Mouse (Mus musculus) neural tube, embryonic 11.5 days (tissue): ENCODE measurements around the gene Npas3. TPM values are rescaled to one million over a fixed set of nuclear protein-coding genes. Genes with fewer than 3 reads are reported as not detected.

Source experiments
- ATAC-seq: fragments of 200-750 bp; cut with Nextera tagmentation; 2 replicates; pipeline ENCODE4 v1.8.0; 2017; ENCODE audit warnings: moderate number of reproducible peaks, mild to moderate bottlenecking, moderate TSS enrichment, moderate library complexity; ENCODE audit not compliant: insufficient read depth, low FRiP score, low TSS enrichment
- DNase-seq: peaks from one replicate; pipeline ENCODE4 v3.0.0-alpha.2; 2015; ENCODE audit warnings: low spot score
- H3K27ac ChIP-seq: fragments of 300-500 bp; sonication (generic); 2 replicates; pipeline ENCODE4 v1.5.1; 2014; ENCODE audit warnings: low read depth, mild to moderate bottlenecking, low read length
- H3K27me3 ChIP-seq: fragments of 300-500 bp; sonication (generic); 2 replicates; pipeline ENCODE4 v1.6.1; 2014; ENCODE audit warnings: mild to moderate bottlenecking, low read length, mixed read lengths; ENCODE audit not compliant: control insufficient read depth, insufficient read depth
- H3K36me3 ChIP-seq: fragments of 300-500 bp; sonication (generic); 2 replicates; pipeline ENCODE4 v1.6.1; 2014; ENCODE audit warnings: mild to moderate bottlenecking, low read length, moderate library complexity, mixed read lengths; ENCODE audit not compliant: control insufficient read depth, insufficient read depth
- H3K4me1 ChIP-seq: fragments of 300-500 bp; sonication (generic); 2 replicates; pipeline ENCODE4 v1.6.1; 2014; ENCODE audit warnings: low read length, mixed read lengths; ENCODE audit not compliant: control insufficient read depth, insufficient read depth
- H3K4me2 ChIP-seq: fragments of 300-500 bp; sonication (generic); 2 replicates; pipeline ENCODE4 v1.6.1; 2014; ENCODE audit warnings: low read depth, mild to moderate bottlenecking, moderate library complexity
- H3K4me3 ChIP-seq: fragments of 300-500 bp; sonication (generic); 2 replicates; pipeline ENCODE4 v1.5.1; 2014; ENCODE audit warnings: low read depth, low read length
- H3K9ac ChIP-seq: fragments of 300-500 bp; sonication (generic); 2 replicates; pipeline ENCODE4 v1.6.1; 2014; ENCODE audit warnings: mild to moderate bottlenecking, low read length
- H3K9me3 ChIP-seq: fragments of 300-500 bp; sonication (generic); 2 replicates; pipeline ENCODE4 v1.6.1; 2016; ENCODE audit warnings: low read length; ENCODE audit not compliant: control insufficient read depth
- WGBS: fragments of 180-500 bp; shearing (Covaris S2); extraction: QIAGEN DNeasy Blood & Tissue Kit; methylation state at CpG from one replicate; pipeline ENCODE4 v1.1.7; 2014; 5-methylcytosine and 5-hydroxymethylcytosine counted together
- polyA plus RNA-seq: library from polyadenylated mRNA; unstranded; fragments of >200 nt; fragmentation: Nextera tagmentation; extraction: Ambion mirVana; gene quantifications from 2 replicates; pipeline ENCODE4 v1.2.1, GENCODE M21; 2014

Npas3 gene
- polyA plus RNA-seq, 1 experiment from 2014 or later = 18.0 TPM

DNA sequence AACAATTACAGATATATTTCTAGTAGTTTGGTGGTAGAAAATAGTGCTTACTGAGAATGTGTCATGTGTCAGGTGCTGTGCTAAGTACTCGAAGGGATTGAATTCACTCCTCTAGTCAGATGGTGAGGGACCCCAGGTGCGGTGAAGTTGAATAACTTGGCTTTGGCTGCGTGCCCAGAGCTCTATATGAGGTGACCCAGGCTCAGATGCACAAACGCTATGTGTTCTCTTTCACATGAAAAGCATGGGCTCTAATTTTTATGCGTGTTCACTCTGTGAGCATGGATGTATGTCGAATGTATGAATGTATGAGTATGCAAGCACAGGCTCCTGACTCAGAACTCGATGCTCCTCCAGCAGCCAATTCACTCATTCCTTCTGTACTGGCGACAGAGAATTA, 199.0 kb downstream of the Npas3 start:
- H3K9me3 ChIP-seq = no peaks in the 10 kb centered on the region
- H3K9ac ChIP-seq = no peak overlapping the region
- DNase-seq (peak; percentile 68), ATAC-seq (0 out of 2 replicates have a peak, but pooled peaks have one; percentile 61)
- no peaks in the 10 kb centered on the region for H3K36me3 ChIP-seq
- WGBS = 51% methylated on average over 8 of the region's 8 CpGs
- peaks cover 3% of the 10 kb centered on the region; the same call in 1 of the 2 replicates for H3K4me1 ChIP-seq
- H3K27me3 ChIP-seq = no peaks in the 10 kb centered on the region
- no peak overlapping the region for H3K27ac ChIP-seq
- H3K4me2 ChIP-seq = no peak overlapping the region
- no peak overlapping the region for H3K4me3 ChIP-seq

DNA sequence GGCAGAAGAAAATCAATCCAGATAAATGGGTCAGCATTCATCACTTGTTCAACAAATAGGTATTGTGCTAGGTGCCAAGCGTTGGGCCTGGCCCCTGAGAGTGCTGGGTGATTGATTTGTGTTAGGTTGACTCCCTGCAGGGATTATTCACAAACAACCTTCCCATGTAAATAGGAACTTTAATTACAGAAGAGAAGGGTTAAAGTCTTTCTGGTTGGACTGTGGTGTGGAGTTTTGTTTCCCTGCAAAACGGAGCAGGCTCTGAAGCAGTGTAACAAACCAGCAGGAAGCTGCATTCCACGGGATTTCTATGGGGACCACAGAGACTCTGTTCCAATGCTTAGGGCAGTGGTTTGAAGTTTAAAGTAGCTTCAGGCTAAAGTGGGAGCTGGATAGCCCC, 199.6 kb downstream of the Npas3 start:
- H3K9ac ChIP-seq = no peak overlapping the region
- no peaks in the 10 kb centered on the region for H3K27me3 ChIP-seq
- ATAC-seq (peak; percentile 76), DNase-seq (peak; percentile 55)
- 7% methylated on average over 3 of the region's 3 CpGs for WGBS
- no peaks in the 10 kb centered on the region for H3K36me3 ChIP-seq
- no peak overlapping the region for H3K27ac ChIP-seq
- H3K4me3 ChIP-seq = no peak overlapping the region
- H3K4me1 ChIP-seq = peaks cover 3% of the 10 kb centered on the region; the same call in 1 of the 2 replicates
- no peak overlapping the region for H3K4me2 ChIP-seq
- H3K9me3 ChIP-seq = no peaks in the 10 kb centered on the region

DNA sequence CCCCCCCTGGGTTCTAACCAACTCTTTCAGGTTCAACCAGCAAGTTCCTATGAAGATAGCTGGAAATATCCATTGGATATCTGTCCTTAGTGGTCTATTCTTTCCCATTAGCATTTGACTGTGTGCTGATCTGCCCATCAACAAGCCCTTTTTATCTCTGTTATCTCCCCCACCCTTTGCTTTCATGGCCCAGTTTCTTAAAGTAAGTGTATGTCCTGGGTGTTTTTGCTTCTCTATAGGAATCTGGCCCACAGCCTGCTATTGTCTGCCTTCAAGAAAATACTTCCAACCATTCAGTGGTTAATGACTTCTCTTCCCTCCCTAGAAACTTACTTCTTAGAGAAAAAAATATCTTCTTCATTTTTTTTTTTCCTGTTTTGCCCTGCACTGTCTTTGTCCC, 219.1 kb downstream of the Npas3 start:
- no peak for DNase-seq
- no peaks in the 10 kb centered on the region for H3K36me3 ChIP-seq
- no peak overlapping the region for H3K9ac ChIP-seq
- H3K27ac ChIP-seq = no peak overlapping the region
- H3K27me3 ChIP-seq = no peaks in the 10 kb centered on the region
- H3K4me3 ChIP-seq = no peak overlapping the region
- no peak for ATAC-seq
- H3K4me2 ChIP-seq = no peak overlapping the region
- no peaks in the 10 kb centered on the region for H3K9me3 ChIP-seq
- no peaks in the 10 kb centered on the region for H3K4me1 ChIP-seq

DNA sequence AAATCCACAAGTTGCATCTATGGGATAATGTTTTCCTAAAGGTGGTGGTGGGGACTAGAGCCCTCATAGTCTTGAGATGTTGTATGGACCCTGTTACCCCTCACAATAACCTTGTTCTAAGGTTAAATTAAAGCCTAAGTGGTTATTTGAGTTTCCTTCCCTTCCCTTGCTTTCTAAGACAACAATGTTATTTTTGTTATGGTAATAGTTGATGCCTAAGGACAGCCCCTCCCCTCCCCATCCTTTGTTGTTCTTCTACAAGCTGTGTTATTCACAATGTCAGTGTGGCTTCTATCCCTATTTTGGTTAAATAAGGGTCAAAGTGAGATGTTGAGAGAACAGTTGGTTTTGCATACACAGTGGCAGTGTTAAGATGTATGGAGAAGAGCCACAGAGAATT, 226.0 kb downstream of the Npas3 start:
- no peak overlapping the region for H3K9ac ChIP-seq
- ATAC-seq (no peak), DNase-seq (no peak)
- H3K36me3 ChIP-seq = no peaks in the 10 kb centered on the region
- no peak overlapping the region for H3K4me3 ChIP-seq
- no peaks in the 10 kb centered on the region for H3K4me1 ChIP-seq
- no peaks in the 10 kb centered on the region for H3K9me3 ChIP-seq
- H3K27me3 ChIP-seq = no peaks in the 10 kb centered on the region
- H3K4me2 ChIP-seq = no peak overlapping the region
- H3K27ac ChIP-seq = no peak overlapping the region

DNA sequence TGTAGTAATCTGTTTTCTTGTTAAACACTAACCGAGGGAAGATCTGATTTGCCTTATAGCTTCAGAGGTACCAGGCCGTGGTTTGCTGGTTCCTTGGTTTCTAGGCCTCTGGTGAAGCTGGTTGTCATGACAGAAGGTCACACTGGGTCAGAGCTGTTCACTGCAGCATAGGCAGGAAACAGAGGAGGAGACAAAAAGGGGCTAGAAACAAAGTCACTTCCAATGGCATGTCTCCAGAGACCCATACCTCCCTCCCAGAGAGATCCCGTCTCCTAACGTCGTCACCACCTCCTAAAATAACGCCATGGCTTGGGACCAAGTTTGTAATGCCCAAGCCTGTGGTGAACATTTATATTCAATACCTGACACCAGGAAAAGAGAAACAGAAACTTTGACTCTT, 236.4 kb downstream of the Npas3 start:
- Histone ChIP-seq H3K27me3 (no peaks in the 10 kb centered on the region), H3K4me3 (no peak overlapping the region), H3K36me3 (no peaks in the 10 kb centered on the region), H3K9ac (no peak overlapping the region), H3K27ac (no peak overlapping the region), H3K9me3 (no peaks in the 10 kb centered on the region), H3K4me1 (peaks cover 6% of the 10 kb centered on the region; the same call in 1 of the 2 replicates), H3K4me2 (no peak overlapping the region)
- ATAC-seq (no peak), DNase-seq (no peak)
- 72% methylated on average over 6 of the region's 6 CpGs for WGBS

DNA sequence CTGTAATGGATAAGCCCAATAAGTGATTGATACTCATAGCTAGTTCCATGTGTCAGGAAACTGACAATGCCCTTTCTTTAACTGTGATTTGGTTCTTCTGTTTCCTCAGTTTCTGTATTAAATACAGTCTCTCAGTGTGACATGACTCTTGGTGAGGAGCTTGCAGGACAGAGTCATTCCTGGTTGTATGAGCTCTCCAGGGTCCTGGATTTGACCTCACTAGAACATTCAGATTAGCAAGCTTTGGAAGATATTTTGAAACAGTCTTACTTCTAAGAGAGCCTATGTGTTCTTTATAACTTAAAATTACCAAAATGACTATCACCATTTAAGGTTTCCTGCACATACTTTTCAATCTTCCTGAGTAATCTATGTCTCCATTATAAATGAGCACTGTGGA, 247.9 kb downstream of the Npas3 start:
- ATAC-seq (no peak), DNase-seq (no peak)
- no peak overlapping the region for H3K9ac ChIP-seq
- no peak overlapping the region for H3K4me2 ChIP-seq
- no peaks in the 10 kb centered on the region for H3K4me1 ChIP-seq
- no peaks in the 10 kb centered on the region for H3K9me3 ChIP-seq
- no peaks in the 10 kb centered on the region for H3K27me3 ChIP-seq
- no peak overlapping the region for H3K27ac ChIP-seq
- H3K4me3 ChIP-seq = no peak overlapping the region
- H3K36me3 ChIP-seq = no peaks in the 10 kb centered on the region

DNA sequence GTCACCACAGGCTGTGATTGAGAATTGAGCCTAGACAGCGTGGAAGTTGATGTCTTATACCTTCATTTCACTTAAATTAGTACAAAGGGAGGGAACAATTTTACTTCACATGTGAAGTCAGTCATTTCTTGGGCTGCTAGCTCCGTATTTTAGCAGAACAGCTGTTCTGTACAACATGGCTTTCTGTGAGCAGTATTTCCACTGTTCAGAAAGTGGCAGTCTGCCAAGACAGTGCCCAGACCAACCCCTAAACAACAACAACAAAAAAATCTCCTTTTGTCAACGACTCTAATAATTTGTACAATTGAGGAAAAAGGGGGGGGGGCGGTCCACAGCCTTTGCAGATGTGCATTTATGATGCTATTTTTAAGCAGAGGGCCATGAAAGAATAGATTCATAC, 266.4 kb downstream of the Npas3 start:
- no peaks in the 10 kb centered on the region for H3K27me3 ChIP-seq
- no peak overlapping the region for H3K9ac ChIP-seq
- H3K4me1 ChIP-seq = no peaks in the 10 kb centered on the region
- no peak overlapping the region for H3K27ac ChIP-seq
- ATAC-seq (no peak), DNase-seq (no peak)
- H3K9me3 ChIP-seq = no peaks in the 10 kb centered on the region
- no peaks in the 10 kb centered on the region for H3K36me3 ChIP-seq
- WGBS = 77% methylated on average over 4 of the region's 4 CpGs
- H3K4me3 ChIP-seq = no peak overlapping the region
- no peak overlapping the region for H3K4me2 ChIP-seq

DNA sequence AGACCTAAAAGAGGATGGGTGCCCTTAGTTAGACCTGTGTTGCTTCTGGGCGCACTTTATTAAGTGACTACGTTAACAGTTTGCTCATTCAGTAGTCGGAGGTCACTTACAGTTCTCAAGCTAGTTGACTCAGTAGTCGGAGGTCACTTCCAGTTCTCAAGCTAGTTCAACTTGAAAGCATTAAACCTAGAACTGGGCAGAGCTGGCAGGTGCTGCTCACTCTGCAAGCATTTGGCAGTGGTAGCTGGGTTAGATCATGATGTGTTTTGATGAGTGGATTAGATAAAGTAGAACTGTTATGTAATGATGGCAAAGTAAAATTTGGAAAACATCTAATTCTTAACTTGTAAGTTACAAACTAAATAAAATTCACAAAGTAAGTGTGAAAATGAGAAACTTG, 271.1 kb downstream of the Npas3 start:
- Histone ChIP-seq H3K27ac (no peak overlapping the region), H3K27me3 (no peaks in the 10 kb centered on the region), H3K4me2 (no peak overlapping the region), H3K9me3 (no peaks in the 10 kb centered on the region), H3K4me3 (no peak overlapping the region), H3K36me3 (no peaks in the 10 kb centered on the region), H3K9ac (no peak overlapping the region), H3K4me1 (no peaks in the 10 kb centered on the region)
- no peak for DNase-seq
- no peak for ATAC-seq
- 92% methylated on average over 4 of the region's 4 CpGs for WGBS

DNA sequence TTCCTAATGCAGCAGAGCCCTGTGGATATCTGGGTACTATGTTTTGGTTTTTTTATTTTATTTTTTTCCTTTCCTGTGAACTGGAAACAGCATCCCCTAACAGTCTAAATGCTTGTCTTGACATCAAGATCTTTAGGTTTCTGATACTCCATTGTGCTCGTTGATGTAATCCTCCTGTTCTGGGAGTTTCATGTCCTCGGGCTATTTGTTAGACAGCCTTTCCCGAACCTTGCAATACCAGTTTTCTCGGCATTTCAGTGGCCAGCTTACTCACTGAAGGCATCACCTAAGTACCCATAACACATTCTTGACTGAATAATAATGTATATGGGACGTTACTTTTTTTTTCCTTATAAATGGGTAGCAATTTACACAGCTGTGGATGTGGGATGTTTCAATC, 274.2 kb downstream of the Npas3 start:
- H3K27ac ChIP-seq = no peak overlapping the region
- no peak overlapping the region for H3K4me2 ChIP-seq
- DNase-seq (no peak), ATAC-seq (no peak)
- no peaks in the 10 kb centered on the region for H3K36me3 ChIP-seq
- H3K27me3 ChIP-seq = no peaks in the 10 kb centered on the region
- H3K4me3 ChIP-seq = no peak overlapping the region
- 85% methylated on average over 5 of the region's 5 CpGs for WGBS
- H3K4me1 ChIP-seq = no peaks in the 10 kb centered on the region
- no peaks in the 10 kb centered on the region for H3K9me3 ChIP-seq
- no peak overlapping the region for H3K9ac ChIP-seq
